Mouse (Mus musculus) adrenal gland, adult 8-10 months (tissue): ENCODE measurements at regions not wholly inside any gene's neighbourhood (a gene's known extent, or its start where the extent isn't known, plus 50 kb on each side); places are given as distances from the start of the nearest gene placed in this dataset.
"Not testable (repeated sequence)": the region's sequence is repeated elsewhere in the genome, so short reads cannot be mapped to it uniquely, and the experiment has no call there.

Experiments
- DNase-seq: peaks from one replicate; pipeline ENCODE4 v3.0.0; 2022

GRCm38 (mm10) chr5:74825517-74826254 lies 123.0 kb upstream of the Lnx1 start:
- no peak for DNase-seq

- no peak for DNase-seq
Measured at GRCm38 (mm10) chr5:74823719-74824118, 121.0 kb upstream of the Lnx1 start.

DNA sequence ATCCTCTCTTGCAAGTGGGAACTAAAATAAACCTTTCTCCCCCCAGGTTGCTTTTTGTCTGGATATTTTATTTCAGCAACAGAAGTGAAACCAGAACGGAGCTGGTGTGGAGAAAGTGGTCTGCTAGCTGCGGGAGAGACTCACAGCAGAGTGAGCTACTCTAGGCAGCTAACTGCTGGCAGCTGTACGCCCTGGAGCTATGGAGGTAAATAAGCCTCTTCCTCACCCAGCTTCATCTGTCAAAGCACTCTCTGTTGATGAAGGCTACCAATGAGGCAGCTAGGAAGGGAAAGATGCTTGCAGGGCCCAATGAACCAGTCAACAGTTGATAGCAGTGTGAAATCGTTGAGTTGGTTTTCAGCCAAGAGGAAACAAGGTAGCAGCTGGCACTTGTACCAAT lies 119.3 kb upstream of the Lnx1 start:
- no peak for DNase-seq

GRCm38 (mm10) chr5:74816523-74816922 lies 113.8 kb upstream of the Lnx1 start:
- DNase-seq, result no peak

DNA sequence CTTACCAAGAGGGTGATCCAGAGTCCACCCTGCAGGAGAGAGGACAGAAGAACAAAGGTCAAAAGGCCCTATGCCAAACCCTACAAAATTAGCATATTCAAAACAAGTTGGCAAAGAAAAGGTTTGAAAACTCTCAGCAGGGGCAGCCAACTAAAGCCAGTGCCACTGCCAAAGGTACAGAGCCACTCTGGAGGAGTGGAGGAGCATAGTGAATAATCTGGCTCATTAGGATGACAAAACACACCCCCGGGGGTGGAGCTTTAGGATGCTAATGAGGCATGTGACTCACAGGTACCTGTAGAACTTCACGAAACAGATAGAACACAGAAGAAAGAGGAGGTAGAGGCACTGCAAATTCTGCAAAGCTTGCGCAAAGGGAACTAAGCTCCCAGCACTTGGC lies 110.7 kb upstream of the Lnx1 start:
- no peak for DNase-seq

DNA sequence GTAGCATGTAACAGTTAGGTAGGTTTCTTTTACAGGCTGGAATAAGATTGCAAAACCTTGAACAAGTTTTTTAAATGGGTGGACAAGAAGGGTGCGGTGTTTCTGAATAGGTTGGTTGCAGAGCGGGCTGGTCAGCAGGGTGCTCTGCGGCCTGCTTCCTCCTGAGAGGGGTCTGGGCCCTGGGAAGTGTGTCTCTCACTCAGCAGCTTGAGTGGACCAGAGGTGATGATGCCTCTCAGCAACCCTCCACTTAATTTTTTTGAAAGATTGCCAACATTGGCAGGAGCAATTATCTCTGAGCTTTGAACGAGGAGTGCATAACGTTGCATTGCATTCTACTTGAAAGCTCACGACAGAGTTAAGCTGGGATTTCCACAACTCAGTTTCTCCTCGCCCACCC lies 108.3 kb upstream of the Lnx1 start:
- no peak for DNase-seq

- no peak for DNase-seq
Measured at GRCm38 (mm10) chr5:74807581-74808221, 105.0 kb upstream of the Lnx1 start.

DNA sequence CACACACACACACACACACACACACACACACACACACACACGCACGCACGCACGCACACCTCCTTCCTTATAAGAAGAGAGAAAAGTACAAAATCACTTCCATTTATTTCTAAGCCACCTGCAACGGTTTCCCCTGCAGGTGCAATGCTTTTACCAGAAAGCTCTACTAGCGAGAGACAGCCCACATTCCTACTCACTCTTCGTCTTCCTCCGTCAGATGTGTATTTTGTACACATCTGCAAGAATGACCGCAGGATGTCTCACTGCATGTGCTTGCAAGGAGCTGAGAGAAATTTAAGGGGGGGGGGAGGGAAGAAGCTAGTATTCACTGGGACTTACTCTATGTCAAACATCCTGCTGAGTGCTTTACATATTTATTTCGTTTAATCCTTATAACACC lies 99.2 kb upstream of the Lnx1 start:
- DNase-seq, result no peak

DNA sequence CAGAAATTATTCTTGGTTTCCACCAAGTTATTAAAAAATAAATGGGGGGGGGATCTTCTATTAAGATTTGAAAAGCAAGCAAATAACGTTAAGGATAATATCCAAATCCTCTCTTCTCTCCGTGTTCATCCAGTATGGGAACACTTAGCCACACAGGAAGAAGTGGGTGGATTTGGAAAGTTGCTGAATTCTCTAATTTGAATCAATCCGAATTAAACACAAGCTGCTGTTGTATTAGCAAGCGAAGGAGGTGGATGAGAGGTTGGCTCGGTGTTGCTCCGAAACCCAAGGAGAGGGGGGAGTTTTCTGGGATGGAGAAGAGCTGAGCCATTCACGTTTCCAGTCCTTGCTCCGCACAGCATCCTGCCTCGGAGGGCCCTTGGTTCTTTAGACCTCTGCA lies 97.6 kb upstream of the Lnx1 start:
- DNase-seq, result no peak

DNA sequence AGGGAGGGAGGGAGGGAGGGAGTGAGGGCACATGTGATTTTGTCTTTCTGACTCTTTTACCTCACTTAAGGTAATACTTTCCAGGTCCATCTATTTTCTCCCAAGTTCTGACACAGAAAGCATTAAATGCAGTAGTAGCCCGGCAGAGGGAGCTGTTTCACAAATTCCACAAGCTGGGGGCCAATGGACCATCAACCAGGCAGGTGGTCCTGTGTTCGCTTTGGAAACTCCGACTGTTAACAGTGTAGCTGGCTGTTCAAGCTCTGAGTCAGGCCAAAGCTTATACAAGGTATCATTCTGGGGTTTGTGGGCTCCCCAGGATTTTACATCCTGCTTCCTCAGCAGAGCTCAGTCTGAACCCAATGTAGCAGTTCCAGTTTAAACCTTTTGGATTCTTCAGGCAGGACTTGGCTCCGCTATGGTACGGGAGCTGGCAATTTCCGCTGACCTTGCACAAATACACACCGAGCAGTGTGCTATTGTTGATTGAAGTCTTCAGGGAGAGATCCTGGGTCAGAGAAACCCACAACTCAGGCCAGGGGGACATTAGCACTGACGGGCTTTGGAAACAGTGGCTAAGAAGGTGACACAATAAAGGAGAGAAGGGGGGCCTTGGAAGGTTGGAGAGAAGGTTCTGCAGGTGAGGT lies 93.8 kb upstream of the Lnx1 start:
- DNase-seq, result no peak

DNA sequence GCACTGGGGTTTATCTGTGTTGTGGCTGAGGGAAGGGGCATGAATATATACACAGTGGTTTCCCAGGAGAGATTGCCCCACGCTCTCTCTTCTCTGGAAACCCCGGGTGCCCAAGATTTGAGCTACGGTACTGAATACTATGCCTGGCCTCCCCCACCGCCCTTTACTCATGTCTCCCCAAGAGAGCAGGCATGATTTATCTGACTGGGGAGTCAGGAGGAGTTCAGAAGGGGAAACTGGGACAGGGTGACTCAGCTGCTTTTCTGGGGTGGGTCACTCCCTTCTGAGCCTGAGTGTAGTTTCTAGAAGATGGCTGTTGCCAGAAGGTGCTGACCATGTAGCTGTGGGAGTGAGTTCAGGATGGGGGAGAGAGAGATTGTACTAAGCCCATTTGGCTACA lies 92.0 kb upstream of the Lnx1 start:
- DNase-seq, result peak; percentile 35

DNA sequence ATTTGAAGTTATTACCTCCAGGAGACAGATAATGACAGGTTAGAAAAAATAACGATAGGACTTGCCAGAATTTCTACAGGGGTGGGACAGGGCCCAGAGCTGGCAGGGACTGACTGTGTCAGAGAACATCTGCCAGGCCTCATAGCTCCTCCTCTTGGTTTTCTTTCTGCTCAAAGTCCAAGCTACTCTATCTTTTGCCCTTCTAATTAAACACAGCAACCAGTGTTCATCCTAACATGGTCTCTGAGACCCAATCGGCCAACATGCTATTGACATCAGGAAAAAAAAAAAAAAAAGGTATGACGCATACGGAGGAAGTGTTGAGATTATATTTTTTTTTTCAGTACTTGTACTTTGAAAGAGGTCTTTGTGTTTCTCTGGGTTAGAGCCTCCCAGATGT lies 90.7 kb upstream of the Lnx1 start:
- DNase-seq, result no peak

- DNase-seq, result no peak
Measured at GRCm38 (mm10) chr5:74792936-74793335, 90.2 kb upstream of the Lnx1 start.

DNA sequence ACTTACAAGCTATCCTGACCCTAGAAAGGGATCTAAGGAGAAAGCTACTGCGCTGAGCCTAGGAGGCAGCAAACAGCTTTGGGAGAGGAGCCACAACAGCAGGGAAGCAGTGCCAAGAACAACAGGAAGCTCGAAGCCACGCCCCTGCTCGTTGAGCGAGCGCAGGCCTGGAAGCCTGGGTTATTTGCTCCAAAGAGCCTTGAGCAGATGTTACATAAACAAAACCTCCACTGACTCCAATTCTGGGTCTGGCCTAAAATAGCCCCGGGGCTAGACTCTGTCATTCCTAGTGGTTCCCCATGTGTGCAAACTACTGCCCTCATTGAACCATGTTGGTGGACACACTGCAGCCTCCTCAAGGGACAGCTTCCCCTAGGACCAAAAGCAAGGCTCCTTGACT lies 89.6 kb upstream of the Lnx1 start:
- DNase-seq, result peak; percentile 92

DNA sequence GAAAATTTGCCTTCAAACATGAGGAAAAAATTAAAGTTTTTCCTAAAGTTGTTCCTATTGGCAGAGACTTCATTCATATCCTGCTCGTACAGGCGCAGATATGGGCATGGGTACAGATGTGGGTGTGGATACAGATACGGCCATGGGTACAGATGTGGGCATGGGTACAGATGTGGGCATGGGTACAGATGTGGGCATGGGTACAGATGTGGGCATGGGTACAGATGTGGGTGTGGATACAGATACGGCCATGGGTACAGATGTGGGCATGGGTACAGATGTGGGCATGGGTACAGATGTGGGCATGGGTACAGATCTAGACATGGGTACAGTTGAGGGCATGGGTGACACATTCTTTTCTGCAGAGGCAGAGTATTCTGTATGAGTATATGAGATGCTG lies 87.8 kb upstream of the Lnx1 start:
- DNase-seq, result not testable (repeated sequence)

DNA sequence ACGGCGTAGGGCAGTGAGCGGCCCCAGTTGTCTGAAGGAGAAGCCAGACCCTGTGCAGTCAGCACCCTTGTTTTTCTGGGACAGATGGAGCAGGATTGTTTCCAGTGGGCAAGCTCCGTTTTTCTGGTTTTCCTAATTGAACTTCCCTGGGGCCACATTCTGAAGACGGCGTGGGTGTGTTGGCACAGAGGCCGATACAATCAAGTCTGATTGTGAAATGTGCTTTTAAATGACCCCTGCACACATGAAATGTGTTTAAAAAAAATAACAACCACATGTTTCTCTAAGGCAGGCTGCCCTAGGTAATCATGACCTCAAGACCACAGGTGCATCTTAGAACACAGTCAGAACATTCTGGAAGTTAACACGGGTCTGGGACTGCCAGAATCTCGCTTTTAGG lies 81.2 kb upstream of the Lnx1 start:
- no peak for DNase-seq

DNA sequence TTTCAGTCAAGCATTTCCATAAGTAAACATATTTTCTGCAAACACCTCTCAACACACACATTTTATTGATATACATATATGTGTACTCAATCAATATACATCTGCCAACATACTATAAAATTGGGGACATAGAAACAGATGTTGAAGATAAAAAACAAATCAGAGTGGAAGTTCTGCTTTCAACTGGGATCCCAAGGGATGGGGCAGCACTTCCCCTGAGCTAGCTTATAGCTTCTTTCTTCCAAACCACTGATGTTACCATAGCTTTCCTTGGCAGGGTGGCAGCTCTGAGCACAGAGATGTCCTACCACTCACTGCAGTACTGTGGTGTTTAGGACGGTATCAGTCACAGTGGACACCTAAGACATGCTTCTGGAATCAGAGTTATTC lies 75.4 kb upstream of the Lnx1 start:
- no peak for DNase-seq

- peak; percentile 64 for DNase-seq
Measured at GRCm38 (mm10) chr5:74777381-74778075, 74.8 kb upstream of the Lnx1 start.

DNA sequence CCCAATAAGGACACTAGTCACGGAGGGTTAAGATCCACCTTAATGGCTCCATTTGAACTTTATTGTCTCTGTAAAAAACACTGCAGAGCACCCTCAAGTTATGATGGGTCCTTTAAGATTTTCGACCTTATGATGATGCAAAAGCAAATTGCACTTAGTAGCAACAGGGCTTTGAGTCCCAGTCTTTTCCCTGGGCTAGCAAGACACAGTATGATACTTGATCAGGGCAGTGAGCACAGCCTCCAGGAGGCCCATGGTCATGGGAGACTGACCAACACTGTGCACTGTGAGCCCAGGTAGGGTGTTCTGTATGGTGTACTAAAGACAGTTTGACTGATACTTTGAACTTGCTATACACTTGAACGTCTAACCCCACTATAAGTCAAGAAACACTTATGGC lies 73.4 kb upstream of the Lnx1 start:
- DNase-seq, result no peak

DNA sequence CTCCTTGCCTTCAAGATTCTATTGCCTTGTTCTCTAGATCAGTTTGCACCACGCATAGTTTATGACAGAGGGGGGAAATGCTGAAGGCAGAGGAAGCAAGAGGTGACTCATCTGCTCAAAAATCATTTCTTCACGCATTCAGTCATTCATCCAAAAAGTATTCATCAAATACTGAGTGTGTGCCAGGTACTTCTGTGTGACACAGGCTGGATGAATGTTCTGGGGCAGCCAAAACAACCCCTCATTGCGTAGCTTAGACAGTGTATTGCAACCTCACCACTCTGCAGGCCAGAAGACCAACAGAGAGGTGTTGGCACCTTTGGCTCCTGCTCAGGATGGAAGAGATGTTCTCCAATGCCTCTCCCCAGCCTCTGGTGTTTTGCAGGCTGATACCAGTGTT lies 72.9 kb upstream of the Lnx1 start:
- DNase-seq, result no peak

GRCm38 (mm10) chr5:74773558-74774429 lies 71.1 kb upstream of the Lnx1 start:
- DNase-seq, result no peak

GRCm38 (mm10) chr5:74771121-74771520 lies 68.4 kb upstream of the Lnx1 start:
- no peak for DNase-seq
